Mouse (Mus musculus) olfactory bulb, adult 2 months (tissue): ENCODE measurements around the gene Plcb2. TPM values are rescaled to one million over a fixed set of nuclear protein-coding genes. Genes with fewer than 3 reads are reported as not detected.

Experiments
- H3K27ac ChIP-seq: fragments of 200-500 bp; 2 replicates; pipeline ENCODE4 v1.5.1; 2012; ENCODE audit warnings: low read depth, low read length; ENCODE audit not compliant: insufficient read depth
- H3K4me1 ChIP-seq: fragments of 200-500 bp; 2 replicates; pipeline ENCODE4 v1.6.1; 2012; ENCODE audit warnings: low read length; ENCODE audit not compliant: control insufficient read depth, insufficient read depth
- H3K4me3 ChIP-seq: fragments of 200-500 bp; 2 replicates; pipeline ENCODE4 v1.5.1; 2012; ENCODE audit warnings: mild to moderate bottlenecking, low read depth, low read length, moderate library complexity; ENCODE audit not compliant: insufficient read depth
- CTCF ChIP-seq: fragments of 200-500 bp; IDR thresholded peaks from 2 replicates; pipeline ENCODE4 v1.5.1; 2012; ENCODE audit warnings: low read depth, mild to moderate bottlenecking, low read length, moderate library complexity; ENCODE audit not compliant: insufficient read depth
- POLR2A ChIP-seq: fragments of 200-500 bp; IDR thresholded peaks from 2 replicates; pipeline ENCODE4 v1.6.1; 2012; ENCODE audit warnings: mild to moderate bottlenecking, low read depth, low read length, moderate library complexity; ENCODE audit not compliant: insufficient read depth
- WGBS: fragments of 180-500 bp; shearing (Covaris S2); methylation state at CpG from one replicate; pipeline ENCODE4 v1.1.7; 2018; 5-methylcytosine and 5-hydroxymethylcytosine counted together
- polyA plus RNA-seq: library from polyadenylated mRNA; stranded (reverse); fragments of >200 nt; gene quantifications from 2 replicates; pipeline ENCODE4 v1.2.4, GENCODE M21; 2012; ENCODE audit warnings: low replicate concordance; ENCODE audit not compliant: missing spikeins, insufficient read depth, insufficient read length

The Plcb2 gene
- polyA plus RNA-seq, 1 experiment, result not detected

DNA sequence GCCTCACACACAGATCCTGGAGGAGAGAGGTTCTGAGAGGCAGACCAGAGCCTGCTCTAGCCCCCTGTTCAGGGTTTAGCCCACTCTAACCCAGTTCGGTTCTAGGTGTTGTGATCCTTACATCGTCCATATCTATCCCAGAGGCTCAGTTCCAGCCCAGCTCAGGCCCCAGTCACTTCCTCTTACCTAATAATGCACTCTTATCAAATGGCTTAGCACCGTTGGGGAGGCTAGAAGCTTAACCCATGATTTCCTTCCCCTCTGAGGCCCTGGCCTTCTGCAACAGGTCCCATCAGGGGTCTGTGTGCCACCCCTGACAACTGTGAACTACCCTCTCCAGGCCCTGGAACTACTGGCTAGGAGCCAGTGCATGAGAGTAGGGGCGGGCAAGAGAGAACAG is 956 bp upstream of the Plcb2 start:
- 79% methylated on average over 4 of the region's 4 CpGs for WGBS

GRCm38 (mm10) chr2:118727911-118728310 is 327 bp downstream of the Plcb2 start:
- 39% methylated on average over 9 of the region's 9 CpGs for WGBS
- peaks cover 28% of the 10 kb centered on the region for H3K4me1 ChIP-seq

More for the DNA sequence above, 956 bp upstream of the Plcb2 start:
- H3K4me3 ChIP-seq, result no peak overlapping the region
- H3K27ac ChIP-seq, result no peak overlapping the region
- no peak for TF ChIP-seq CTCF
- no peak for TF ChIP-seq POLR2A
- peaks cover 22% of the 10 kb centered on the region for H3K4me1 ChIP-seq

GRCm38 (mm10) chr2:118726873-118727272 is 1.4 kb downstream of the Plcb2 start:
- no peak overlapping the region for H3K27ac ChIP-seq
- TF ChIP-seq POLR2A (no peak), CTCF (no peak)
- 96% methylated on average over 2 of the region's 2 CpGs for WGBS
- peaks cover 31% of the 10 kb centered on the region for H3K4me1 ChIP-seq
- no peak overlapping the region for H3K4me3 ChIP-seq

More at GRCm38 (mm10) chr2:118727911-118728310, 327 bp downstream of the Plcb2 start:
- TF ChIP-seq CTCF, result no peak
- no peak for TF ChIP-seq POLR2A
- H3K4me3 ChIP-seq, result no peak overlapping the region
- H3K27ac ChIP-seq, result no peak overlapping the region

GRCm38 (mm10) chr2:118725511-118725910 is 2.7 kb downstream of the Plcb2 start:
- Histone ChIP-seq H3K27ac (no peak overlapping the region), H3K4me3 (no peak overlapping the region), H3K4me1 (peaks cover 29% of the 10 kb centered on the region)
- 92% methylated on average over 4 of the region's 4 CpGs for WGBS
- TF ChIP-seq POLR2A, result no peak
- no peak for TF ChIP-seq CTCF

DNA sequence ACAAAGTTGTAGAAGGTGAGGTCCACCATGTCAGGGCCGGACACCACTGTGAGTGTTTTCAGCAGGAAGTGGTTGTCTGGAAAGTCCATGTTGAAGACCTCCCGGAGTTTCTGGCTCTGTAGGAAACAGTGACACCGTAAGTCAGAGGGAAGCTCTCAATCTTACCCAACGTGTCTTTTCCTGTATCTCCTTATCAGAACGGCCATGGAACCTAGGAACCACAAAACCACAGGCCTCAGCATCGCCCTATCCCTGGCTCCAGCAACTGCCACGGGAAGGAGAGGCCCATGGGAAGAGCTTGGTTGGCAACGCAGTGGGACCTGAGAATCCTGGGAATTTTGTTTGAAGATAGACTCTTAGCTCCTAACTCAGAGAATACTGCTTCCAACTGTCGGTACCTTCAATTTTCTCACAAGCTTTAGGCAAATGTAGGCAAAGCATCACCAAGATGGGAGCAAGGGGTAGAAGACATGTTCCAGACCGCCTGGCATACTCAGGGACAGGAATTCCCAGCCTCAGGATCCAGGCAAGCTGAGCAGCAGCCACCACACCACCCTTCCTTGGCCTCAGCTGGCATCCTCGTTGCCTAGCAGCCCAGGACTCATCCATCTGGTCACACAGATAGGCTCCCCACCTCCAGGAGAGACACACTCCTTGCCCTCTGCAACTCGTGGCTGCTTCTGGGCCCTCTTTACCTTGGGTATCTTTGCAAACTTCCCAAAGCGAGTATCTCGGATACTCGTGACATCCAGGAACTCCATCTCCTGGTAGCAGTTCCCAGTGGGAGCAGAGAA is 4.3 kb downstream of the Plcb2 start:
- no peak overlapping the region for H3K4me3 ChIP-seq
- TF ChIP-seq CTCF (no peak), POLR2A (no peak)
- peaks cover 23% of the 10 kb centered on the region for H3K4me1 ChIP-seq
- no peak overlapping the region for H3K27ac ChIP-seq
- WGBS, result 89% methylated on average over 15 of the region's 15 CpGs

DNA sequence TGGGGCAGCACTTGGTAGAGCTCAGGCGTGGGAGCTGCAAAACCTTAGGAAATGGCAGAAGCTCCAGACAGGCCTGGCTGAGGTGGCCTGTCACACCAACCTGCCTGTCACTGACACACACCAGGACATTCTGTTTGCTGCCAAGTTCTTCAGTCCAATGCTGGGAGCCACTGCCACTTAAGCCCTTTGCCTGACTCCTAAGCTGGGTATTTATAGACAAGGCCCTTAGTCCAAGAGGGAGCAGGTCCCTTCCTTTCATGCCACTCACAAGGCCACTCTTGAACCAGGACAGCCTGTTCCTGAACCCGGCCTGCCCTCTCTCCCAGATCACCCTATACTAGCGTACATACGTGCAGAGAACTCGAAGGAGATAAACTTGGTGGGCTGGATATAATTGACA is 11.6 kb downstream of the Plcb2 start:
- WGBS, result 96% methylated on average over 5 of the region's 5 CpGs
- H3K4me3 ChIP-seq, result no peak overlapping the region
- no peak overlapping the region for H3K27ac ChIP-seq
- H3K4me1 ChIP-seq, result peaks cover 41% of the 10 kb centered on the region
- TF ChIP-seq POLR2A (no peak), CTCF (no peak)

GRCm38 (mm10) chr2:118714230-118714629 is 14.0 kb downstream of the Plcb2 start:
- Histone ChIP-seq H3K27ac (peak overlapping the region; percentile 94), H3K4me3 (peak overlapping the region; percentile 10; the same call in 1 of the 2 replicates), H3K4me1 (peaks cover 62% of the 10 kb centered on the region)
- 19% methylated on average over 4 of the region's 4 CpGs for WGBS
- TF ChIP-seq CTCF (no peak), POLR2A (no peak)

GRCm38 (mm10) chr2:118713631-118714030 is 14.6 kb downstream of the Plcb2 start:
- peak overlapping the region; percentile 54; the same call in 1 of the 2 replicates for H3K27ac ChIP-seq
- TF ChIP-seq CTCF (no peak), POLR2A (no peak)
- H3K4me3 ChIP-seq, result no peak overlapping the region

DNA sequence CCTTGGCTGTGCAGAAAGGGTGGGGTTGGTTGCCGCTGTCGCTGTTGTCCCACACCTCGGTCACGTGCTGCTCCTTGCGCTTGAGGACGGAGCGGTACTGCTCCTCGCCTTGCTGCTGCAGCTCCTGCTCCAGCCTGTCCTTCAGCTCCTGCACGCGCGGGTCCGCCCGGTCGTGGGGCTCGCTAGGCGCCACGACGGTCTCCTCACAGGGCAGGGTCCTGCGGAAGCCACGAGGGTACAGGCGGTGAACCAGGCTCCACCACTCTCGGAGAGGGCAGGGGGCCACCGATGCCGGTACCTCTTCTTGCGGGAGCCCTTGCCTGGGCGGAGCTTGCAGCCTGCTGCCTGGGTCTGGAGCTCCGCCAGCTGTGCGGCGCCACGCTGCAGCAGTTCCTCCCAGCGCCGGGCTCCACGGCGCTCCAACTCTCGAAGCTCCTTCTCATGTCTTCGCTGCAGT is 17.2 kb downstream of the Plcb2 start:
- H3K4me1 ChIP-seq, result peaks cover 77% of the 10 kb centered on the region
- H3K4me3 ChIP-seq, result peak overlapping the region; percentile 42
- TF ChIP-seq CTCF (no peak), POLR2A (peak; percentile 45; the same call in 1 of the 2 replicates)
- WGBS, result under 1% methylated on average over 36 of the region's 36 CpGs
- H3K27ac ChIP-seq, result peak overlapping the region; percentile 87

More at GRCm38 (mm10) chr2:118713631-118714030, 14.6 kb downstream of the Plcb2 start:
- 96% methylated on average over 6 of the region's 6 CpGs for WGBS
- peaks cover 66% of the 10 kb centered on the region for H3K4me1 ChIP-seq
